Mouse (Mus musculus) ES-Bruce4 (cell line): Measurements from ENCODE around the gene Fastk.
A peak's percentile ranks its signal among the peaks of the same experiment; 100 is the strongest.

Source experiments
- CTCF ChIP-seq: IDR thresholded peaks from one replicate; pipeline ENCODE4 v1.8.1; 2011; ENCODE audit warnings: low read depth, low read length
- POLR2A ChIP-seq: IDR thresholded peaks from one replicate; pipeline ENCODE4 v1.8.1; 2011; ENCODE audit warnings: low read length; ENCODE audit not compliant: insufficient read depth

DNA sequence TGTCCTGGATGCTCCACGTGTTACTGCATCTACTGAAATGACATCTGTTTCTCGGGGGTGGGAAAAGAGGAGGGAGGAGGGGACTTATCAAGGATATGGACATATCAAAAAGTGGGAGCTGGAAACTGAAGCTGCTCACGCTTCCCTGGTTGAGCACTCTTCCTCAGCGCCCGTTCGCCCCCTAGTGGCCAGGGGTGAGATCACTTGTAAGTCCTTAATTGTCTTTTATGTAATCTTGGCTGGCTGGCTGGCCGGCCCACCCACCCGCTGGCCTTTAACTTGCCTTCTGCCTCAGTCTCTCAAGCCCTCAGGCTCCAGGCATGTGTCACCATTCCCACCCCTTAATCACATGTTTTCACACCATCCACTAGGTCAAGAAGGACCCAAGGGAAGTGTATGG lies 41.0 kb upstream of the Fastk start:
- TF ChIP-seq POLR2A = no peak
- TF ChIP-seq CTCF = peak; percentile 92
